Mouse (Mus musculus) heart, embryonic 15.5 days (tissue): ENCODE measurements around the gene Ube4b. TPM values are rescaled to one million over a fixed set of nuclear protein-coding genes. Genes with fewer than 3 reads are reported as not detected.
A peak's percentile ranks its signal among the peaks of the same experiment; 100 is the strongest.

Experiments used
- ATAC-seq: fragments of 200-750 bp; cut with Nextera tagmentation; replicated peaks from 2 replicates; pipeline ENCODE4 v1.8.0; 2017; ENCODE audit warnings: low read depth, moderate TSS enrichment; ENCODE audit not compliant: insufficient number of reproducible peaks, insufficient read depth, low FRiP score
- H3K27ac ChIP-seq: fragments of 300-500 bp; sonication (generic); 2 replicates; pipeline ENCODE4 v1.5.1; 2015; ENCODE audit warnings: mild to moderate bottlenecking, inconsistent platforms
- H3K27me3 ChIP-seq: fragments of 300-500 bp; sonication (generic); 2 replicates; pipeline ENCODE4 v1.6.1; 2015; ENCODE audit warnings: inconsistent platforms
- H3K36me3 ChIP-seq: fragments of 300-500 bp; sonication (generic); 2 replicates; pipeline ENCODE4 v1.6.1; 2015; ENCODE audit warnings: mild to moderate bottlenecking, inconsistent platforms
- H3K4me1 ChIP-seq: fragments of 300-500 bp; sonication (generic); replicated peaks from 2 replicates; pipeline ENCODE4 v1.6.1; 2015; ENCODE audit warnings: inconsistent platforms
- H3K4me2 ChIP-seq: fragments of 300-500 bp; sonication (generic); 2 replicates; pipeline ENCODE4 v1.6.1; 2015; ENCODE audit warnings: inconsistent platforms, mild to moderate bottlenecking, moderate library complexity
- H3K4me3 ChIP-seq: fragments of 300-500 bp; sonication (generic); 2 replicates; pipeline ENCODE4 v1.5.1; 2015; ENCODE audit warnings: mild to moderate bottlenecking, inconsistent platforms
- H3K9ac ChIP-seq: fragments of 300-500 bp; sonication (generic); 2 replicates; pipeline ENCODE4 v1.6.1; 2015; ENCODE audit warnings: mild to moderate bottlenecking, inconsistent platforms
- H3K9me3 ChIP-seq: fragments of 300-500 bp; sonication (generic); replicated peaks from 2 replicates; pipeline ENCODE4 v1.6.1; 2016; ENCODE audit warnings: inconsistent platforms
- WGBS: fragments of 180-500 bp; shearing (Covaris S2); methylation state at CpG from one replicate; pipeline ENCODE4 v1.1.7; 2015; ENCODE audit warnings: mixed read lengths; 5-methylcytosine and 5-hydroxymethylcytosine counted together
- polyA plus RNA-seq: library from polyadenylated mRNA; unstranded; fragments of >200 nt; fragmentation: Nextera tagmentation; extraction: Ambion mirVana; gene quantifications from 2 replicates; pipeline ENCODE4 v1.2.1, GENCODE M21; 2015

The Ube4b gene
- polyA plus RNA-seq, 1 experiment from 2014 or later, result 27.2 TPM

DNA sequence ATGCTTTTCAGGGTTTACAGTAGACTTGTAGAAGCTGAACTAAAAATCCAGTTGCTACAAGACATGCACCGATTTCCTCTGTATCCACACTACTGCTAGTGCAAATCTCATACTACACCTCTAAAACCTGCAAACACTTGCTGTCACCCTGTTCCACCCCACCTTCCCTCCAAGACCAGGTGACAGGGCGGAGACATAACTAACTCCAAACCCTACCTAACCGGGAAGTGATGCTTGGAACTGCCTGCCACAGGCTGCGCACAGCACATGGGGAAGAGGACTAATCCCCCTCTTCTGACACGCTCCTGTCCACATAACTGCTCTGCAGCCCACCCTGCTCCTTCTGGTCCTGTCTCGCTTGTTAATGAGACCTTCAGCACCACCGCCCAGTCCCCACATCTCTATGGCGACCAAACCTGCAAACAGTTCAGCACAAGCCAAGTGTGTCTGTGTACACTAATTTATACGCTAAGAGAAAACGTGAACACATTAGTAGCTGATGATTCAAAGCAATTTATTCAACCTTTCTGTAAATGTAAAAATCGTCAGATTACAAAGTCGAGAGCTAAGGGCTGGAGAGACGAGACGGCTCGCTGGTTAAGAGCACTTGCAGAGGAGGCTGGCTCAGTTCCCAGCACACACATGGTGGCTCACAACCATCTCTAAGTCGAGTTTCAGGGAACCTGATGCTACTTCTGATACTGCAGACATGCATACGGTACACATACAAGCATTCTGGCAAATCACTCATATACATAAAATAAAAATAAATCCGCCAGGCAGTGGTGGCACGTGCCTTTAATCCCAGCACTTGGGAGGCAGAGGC lies 21.7 kb downstream of the Ube4b start:
- no peaks in the 10 kb centered on the region for H3K9me3 ChIP-seq
- H3K27me3 ChIP-seq, result no peaks in the 10 kb centered on the region
- no peak for ATAC-seq
- no peak overlapping the region for H3K4me3 ChIP-seq
- H3K27ac ChIP-seq, result no peak overlapping the region
- no peak overlapping the region for H3K4me2 ChIP-seq
- H3K9ac ChIP-seq, result no peak overlapping the region
- 61% methylated on average over 19 of the region's 19 CpGs for WGBS
- H3K4me1 ChIP-seq, result peaks cover 59% of the 10 kb centered on the region
- H3K36me3 ChIP-seq, result no peaks in the 10 kb centered on the region

DNA sequence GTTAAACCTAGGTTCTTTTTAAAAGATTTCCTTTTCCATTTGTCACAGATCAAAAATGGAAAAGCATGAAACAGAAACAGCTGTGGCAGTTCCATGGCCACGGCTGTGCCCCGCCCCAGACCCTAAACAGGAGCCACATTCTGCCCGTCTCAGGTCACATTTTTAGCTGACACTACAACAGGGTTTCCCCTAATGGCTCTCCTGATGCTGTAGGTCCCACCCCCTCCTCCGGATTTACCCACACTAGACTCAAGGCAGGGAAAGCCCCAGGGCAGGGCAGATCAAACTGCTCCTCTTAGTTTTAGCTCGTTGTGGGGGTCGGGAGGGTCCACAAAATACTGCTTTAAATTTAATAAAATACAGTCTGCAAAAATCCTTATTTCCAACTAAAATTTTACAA lies 23.5 kb downstream of the Ube4b start:
- Histone ChIP-seq H3K27ac (no peak overlapping the region), H3K4me1 (peaks cover 77% of the 10 kb centered on the region), H3K9me3 (no peaks in the 10 kb centered on the region), H3K4me3 (no peak overlapping the region), H3K9ac (no peak overlapping the region), H3K4me2 (no peak overlapping the region), H3K36me3 (peaks cover 6% of the 10 kb centered on the region; the same call in 1 of the 2 replicates), H3K27me3 (no peaks in the 10 kb centered on the region)
- ATAC-seq, result no peak
- 22% methylated on average over 6 of the region's 6 CpGs for WGBS

DNA sequence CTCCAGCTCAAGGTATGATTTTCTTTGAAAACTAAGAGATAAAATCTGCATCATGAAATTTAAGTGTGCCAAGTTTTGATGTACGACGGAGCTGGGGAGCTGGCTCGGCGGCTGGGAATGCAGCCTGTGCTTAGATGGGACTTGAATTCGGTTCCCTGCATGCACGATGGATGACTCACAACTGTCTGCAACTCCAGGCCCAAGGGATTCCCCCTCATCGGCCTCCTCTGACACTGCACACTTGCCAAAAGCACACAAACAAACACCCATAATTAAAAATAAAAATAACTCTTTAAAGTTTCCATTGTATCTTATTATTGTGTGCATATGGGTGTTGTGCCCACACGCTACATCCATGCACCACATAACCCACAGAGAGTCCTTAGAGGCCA lies 25.0 kb downstream of the Ube4b start:
- peaks cover 86% of the 10 kb centered on the region for H3K4me1 ChIP-seq
- no peaks in the 10 kb centered on the region for H3K27me3 ChIP-seq
- ATAC-seq, result no peak
- 36% methylated on average over 8 of the region's 8 CpGs for WGBS
- no peak overlapping the region for H3K4me3 ChIP-seq
- H3K36me3 ChIP-seq, result peaks cover 8% of the 10 kb centered on the region; the same call in 1 of the 2 replicates
- H3K27ac ChIP-seq, result peak overlapping the region; percentile 20; the same call in 1 of the 2 replicates
- H3K9me3 ChIP-seq, result no peaks in the 10 kb centered on the region
- no peak overlapping the region for H3K4me2 ChIP-seq
- no peak overlapping the region for H3K9ac ChIP-seq

DNA sequence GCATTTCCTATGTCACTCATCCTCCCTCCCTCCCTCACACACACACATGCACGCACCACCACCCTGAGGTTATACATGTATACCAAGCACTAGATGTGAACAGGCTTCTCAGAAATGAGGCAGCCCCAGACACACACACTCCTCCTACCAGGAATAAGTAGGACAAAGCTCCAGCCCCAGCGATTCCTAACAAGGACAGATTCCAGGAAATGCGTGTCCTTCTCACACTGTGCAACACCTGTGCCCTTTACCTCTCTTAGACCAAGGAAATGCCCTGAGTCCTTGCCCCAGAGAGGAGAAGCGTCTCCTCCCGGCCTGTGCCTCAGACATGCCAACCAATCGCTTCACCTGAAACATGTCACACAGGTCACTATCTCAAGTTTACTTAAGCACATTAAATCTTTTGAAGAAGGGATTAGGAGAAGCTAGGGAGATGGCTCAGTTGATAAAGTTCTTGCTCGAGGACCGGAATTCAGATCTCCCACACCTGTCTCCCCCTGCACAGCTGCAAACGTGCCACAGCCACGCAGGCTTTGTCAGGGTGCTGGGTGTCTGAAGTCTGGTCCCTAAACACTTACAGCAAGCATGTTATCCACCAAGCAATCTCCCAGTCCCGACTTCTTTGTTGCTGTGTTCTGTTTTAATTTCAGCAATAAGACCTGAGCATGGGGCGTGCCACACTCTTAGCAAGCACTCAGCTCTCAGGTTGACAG lies 25.5 kb downstream of the Ube4b start:
- no peak for ATAC-seq
- Histone ChIP-seq H3K27ac (peak overlapping the region; percentile 20; the same call in 1 of the 2 replicates), H3K9me3 (no peaks in the 10 kb centered on the region), H3K27me3 (no peaks in the 10 kb centered on the region), H3K4me1 (peaks cover 86% of the 10 kb centered on the region), H3K9ac (no peak overlapping the region), H3K4me3 (no peak overlapping the region), H3K4me2 (no peak overlapping the region), H3K36me3 (peaks cover 8% of the 10 kb centered on the region; the same call in 1 of the 2 replicates)
- 56% methylated on average over 12 of the region's 12 CpGs for WGBS

DNA sequence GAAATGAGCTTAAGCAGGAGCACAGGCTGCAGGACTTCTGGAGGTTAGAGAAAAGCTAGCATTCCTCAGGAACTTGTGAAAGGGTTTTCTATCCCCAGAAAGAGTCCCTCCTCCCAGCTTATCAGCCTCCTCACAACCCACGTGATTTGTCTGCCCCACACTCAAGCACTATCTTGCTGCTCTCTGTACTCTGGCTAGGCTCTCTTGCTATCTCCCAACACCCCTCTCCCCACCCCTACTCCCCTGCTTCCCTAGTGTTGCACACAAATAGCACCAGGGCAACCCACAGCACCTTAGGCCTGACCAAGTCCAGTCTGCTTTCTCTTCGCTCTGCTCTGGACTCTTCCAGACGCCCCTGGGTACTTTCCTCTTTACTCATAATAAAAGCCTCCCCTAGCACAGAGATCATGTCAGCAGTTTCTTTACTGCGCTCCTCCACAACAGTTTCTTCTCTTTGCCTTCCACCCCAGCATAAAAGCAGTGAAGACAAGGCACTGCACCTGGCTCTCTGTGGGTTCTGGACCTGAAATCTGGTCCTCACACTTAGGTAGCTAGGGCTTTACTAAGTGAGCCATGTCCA lies 27.1 kb downstream of the Ube4b start:
- peaks cover 88% of the 10 kb centered on the region for H3K4me1 ChIP-seq
- 21% methylated on average over 4 of the region's 4 CpGs for WGBS
- no peaks in the 10 kb centered on the region for H3K9me3 ChIP-seq
- H3K4me2 ChIP-seq, result peak overlapping the region; percentile 54
- peaks cover 8% of the 10 kb centered on the region; the same call in 1 of the 2 replicates for H3K36me3 ChIP-seq
- H3K4me3 ChIP-seq, result peak overlapping the region; percentile 5; the same call in 1 of the 2 replicates
- ATAC-seq, result peak; percentile 91
- peak overlapping the region; percentile 90 for H3K27ac ChIP-seq
- H3K27me3 ChIP-seq, result no peaks in the 10 kb centered on the region
- H3K9ac ChIP-seq, result peak overlapping the region; percentile 35; the same call in 1 of the 2 replicates

DNA sequence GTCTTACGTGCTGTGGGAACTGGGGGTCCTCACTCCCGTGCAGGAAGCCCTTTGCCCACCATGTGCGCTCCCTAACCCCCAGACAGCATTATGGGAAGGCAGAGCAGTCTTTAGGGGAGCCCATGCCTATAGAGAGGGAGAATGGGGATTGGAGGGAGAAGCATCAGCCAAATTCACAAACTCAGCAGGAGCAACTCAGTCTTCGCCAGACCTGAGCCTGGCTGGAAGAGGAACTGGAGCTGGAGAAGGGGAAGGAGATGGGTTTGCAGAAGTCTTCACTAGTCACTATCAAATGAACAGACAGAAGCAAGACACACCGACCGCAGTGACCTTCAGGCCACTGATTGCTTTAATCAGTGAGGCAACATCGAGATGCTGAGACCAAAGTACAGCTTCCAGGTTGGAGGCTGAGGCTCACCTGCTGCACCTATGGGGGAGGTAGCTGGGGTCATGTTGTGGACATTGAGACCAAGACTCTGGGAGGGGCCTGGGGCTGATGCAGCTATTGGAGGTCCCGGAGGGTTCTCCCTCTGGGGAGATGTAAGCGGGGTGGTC lies 28.3 kb downstream of the Ube4b start:
- Histone ChIP-seq H3K27ac (no peak overlapping the region), H3K9ac (no peak overlapping the region)

DNA sequence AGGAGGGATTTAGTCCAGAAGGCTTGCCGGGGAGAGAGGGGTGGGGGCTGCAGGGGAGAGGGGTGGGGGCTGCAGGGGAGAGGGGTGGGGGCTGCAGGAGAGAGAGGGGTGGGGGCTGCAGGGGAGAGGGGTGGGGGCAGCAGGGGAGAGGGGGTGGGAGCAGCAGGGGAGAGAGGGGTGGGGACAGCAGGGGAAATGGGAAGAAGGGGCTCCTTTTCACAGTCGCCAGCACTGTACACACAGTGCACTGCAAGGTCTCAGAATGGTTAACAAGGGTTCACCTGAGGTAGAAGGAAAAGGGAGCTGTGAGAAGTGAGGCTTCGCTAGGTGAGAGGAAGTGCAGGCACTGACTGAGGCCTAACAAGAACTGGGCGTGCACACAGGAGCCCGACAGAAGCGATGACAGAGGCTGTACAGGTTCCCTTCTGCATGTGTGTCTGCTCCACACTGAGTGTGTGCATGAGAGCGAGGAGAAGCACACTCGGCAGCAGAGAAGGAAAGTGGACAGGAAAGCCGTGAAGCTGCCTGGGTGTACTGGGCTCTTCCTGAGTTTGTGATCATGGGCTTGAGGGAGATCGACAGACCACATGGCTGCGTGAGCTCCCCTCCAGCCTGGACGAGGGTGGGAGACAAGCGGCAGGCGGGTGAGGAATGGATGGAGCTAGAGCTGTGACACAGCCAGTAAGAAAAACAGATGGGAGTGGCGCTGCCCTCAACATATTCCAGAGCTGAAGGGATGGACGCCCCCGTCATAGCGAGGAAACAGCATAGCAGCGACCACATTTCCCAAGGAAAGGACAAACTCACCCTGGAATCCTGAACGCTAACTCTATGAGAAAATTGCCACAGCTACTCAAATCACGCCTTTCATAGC lies 29.9 kb downstream of the Ube4b start:
- 0 out of 2 replicates have a peak, but pooled peaks have one; percentile 9 for ATAC-seq
- 22% methylated on average over 21 of the region's 21 CpGs for WGBS
- H3K27ac ChIP-seq, result peak overlapping the region; percentile 73
- no peaks in the 10 kb centered on the region for H3K9me3 ChIP-seq
- H3K36me3 ChIP-seq, result peaks cover 8% of the 10 kb centered on the region; the same call in 1 of the 2 replicates
- no peak overlapping the region for H3K4me3 ChIP-seq
- H3K4me2 ChIP-seq, result peak overlapping the region; percentile 7; the same call in 1 of the 2 replicates
- no peaks in the 10 kb centered on the region for H3K27me3 ChIP-seq
- peak overlapping the region; percentile 6; the same call in 1 of the 2 replicates for H3K9ac ChIP-seq
- peaks cover 84% of the 10 kb centered on the region for H3K4me1 ChIP-seq

More for the DNA sequence above, 28.3 kb downstream of the Ube4b start:
- peaks cover 85% of the 10 kb centered on the region for H3K4me1 ChIP-seq
- no peak overlapping the region for H3K4me3 ChIP-seq
- no peak for ATAC-seq
- H3K36me3 ChIP-seq, result peaks cover 8% of the 10 kb centered on the region; the same call in 1 of the 2 replicates
- no peak overlapping the region for H3K4me2 ChIP-seq
- H3K27me3 ChIP-seq, result no peaks in the 10 kb centered on the region
- 79% methylated on average over 9 of the region's 9 CpGs for WGBS
- H3K9me3 ChIP-seq, result no peaks in the 10 kb centered on the region

DNA sequence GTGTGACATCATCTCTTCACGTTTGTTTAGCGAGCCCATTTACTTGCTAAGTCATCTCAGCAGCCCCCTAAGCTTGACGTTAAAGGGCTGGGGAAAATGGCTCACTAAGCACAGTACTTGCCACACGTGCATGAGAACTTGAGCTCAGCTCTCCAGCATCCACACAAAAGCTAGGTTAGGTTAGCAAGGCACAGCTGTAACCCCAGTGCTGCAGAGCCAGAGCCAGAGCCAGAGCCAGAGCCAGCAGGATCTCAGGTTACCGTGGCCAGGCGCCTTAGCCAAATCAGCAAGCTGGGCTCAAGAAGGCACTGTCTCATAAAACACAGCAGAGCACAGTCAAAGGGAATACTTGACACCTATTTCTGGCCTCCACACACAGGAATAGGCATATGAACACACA lies 31.0 kb downstream of the Ube4b start:
- no peak for ATAC-seq
- peaks cover 74% of the 10 kb centered on the region for H3K4me1 ChIP-seq
- WGBS, result 51% methylated on average over 6 of the region's 6 CpGs
- H3K4me3 ChIP-seq, result no peak overlapping the region
- H3K27ac ChIP-seq, result peak overlapping the region; percentile 24
- H3K36me3 ChIP-seq, result peaks cover 15% of the 10 kb centered on the region; the same call in 1 of the 2 replicates
- no peaks in the 10 kb centered on the region for H3K9me3 ChIP-seq
- no peak overlapping the region for H3K4me2 ChIP-seq
- no peaks in the 10 kb centered on the region for H3K27me3 ChIP-seq
- no peak overlapping the region for H3K9ac ChIP-seq

DNA sequence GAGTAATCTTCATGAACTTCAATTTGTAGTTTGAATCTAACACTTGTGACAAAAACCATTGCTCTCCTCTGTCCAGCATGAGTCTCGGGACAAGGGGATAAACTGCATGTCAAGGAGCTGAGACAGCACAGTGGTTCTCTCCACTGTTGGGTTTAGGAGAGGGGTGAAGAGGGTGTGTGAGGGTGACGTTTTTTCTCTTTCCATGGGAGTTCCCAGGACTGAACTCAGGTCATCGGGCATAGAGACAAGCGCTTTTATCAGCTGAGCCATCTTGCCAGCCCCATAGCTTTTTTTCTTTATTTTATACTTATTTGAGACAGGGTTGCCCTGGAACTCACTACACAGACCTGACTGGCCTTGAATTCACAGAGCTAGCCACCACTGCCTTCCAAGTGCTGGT lies 32.3 kb downstream of the Ube4b start:
- Histone ChIP-seq H3K4me3 (no peak overlapping the region), H3K4me2 (no peak overlapping the region), H3K27me3 (no peaks in the 10 kb centered on the region), H3K36me3 (peaks cover 21% of the 10 kb centered on the region; the same call in 1 of the 2 replicates), H3K9me3 (no peaks in the 10 kb centered on the region), H3K4me1 (peaks cover 63% of the 10 kb centered on the region), H3K9ac (no peak overlapping the region), H3K27ac (no peak overlapping the region)
- WGBS, result 68% methylated on average over 4 of the region's 4 CpGs
- no peak for ATAC-seq

DNA sequence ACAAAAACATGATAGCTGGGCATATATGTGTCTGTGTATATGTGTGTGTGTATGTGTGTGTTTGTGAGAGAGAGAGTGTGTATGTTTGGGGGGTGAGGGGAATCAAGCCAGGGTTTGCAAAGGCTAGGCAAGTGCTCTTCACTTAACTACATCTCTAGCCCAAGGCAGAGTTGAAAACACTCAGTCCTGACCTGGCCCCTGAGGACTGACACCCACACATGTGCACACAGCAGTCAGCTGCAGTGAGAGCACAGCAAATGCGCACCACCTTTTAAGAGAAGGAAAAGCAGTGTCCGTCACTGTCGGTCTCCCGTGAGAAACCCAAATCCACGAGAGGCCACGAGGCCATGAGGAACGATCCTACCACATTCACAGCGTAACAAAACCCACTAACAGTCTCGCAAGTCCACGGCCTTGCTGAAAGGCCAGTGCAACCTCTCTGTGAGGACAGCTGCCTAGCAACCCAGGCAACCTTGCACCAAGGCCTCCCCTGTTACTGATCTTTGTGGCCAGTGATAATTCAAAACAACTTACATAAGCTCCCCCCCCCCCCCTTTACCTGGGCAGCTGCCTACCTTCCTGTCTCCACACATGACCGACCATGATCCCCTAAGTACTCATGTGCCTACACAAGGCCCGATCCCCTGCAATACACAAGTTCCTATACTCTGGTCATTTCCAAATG lies 33.1 kb downstream of the Ube4b start:
- no peak for ATAC-seq
- Histone ChIP-seq H3K4me2 (no peak overlapping the region), H3K4me1 (peaks cover 55% of the 10 kb centered on the region), H3K27me3 (no peaks in the 10 kb centered on the region), H3K27ac (no peak overlapping the region), H3K4me3 (no peak overlapping the region), H3K9me3 (no peaks in the 10 kb centered on the region), H3K9ac (no peak overlapping the region), H3K36me3 (peaks cover 19% of the 10 kb centered on the region; the same call in 1 of the 2 replicates)
- 86% methylated on average over 12 of the region's 12 CpGs for WGBS
